Mouse (Mus musculus): ENCODE data around the gene Shisa3.

GRCm38 (mm10) chr5:67574039-67574438 is 33.6 kb upstream of the Shisa3 start:
- TF ChIP-seq GATA1 (IDR thresholded peaks at IDR 0.05; ENCODE audit: low read length) = no peak
- TF ChIP-seq TAL1 (IDR thresholded peaks at IDR 0.05; ENCODE audit: low read length) = no peak
